Mouse (Mus musculus) erythroid progenitor cell, adult 5-6 weeks (primary cell): ENCODE data around the gene Trpm6. TPM values are rescaled to one million over a fixed set of nuclear protein-coding genes. Genes with fewer than 3 reads are reported as not detected.

Experiments used
- ATAC-seq: replicated peaks from 2 replicates; pipeline ENCODE4 v1.8.0; 2016; ENCODE audit warnings: moderate number of reproducible peaks, mild to moderate bottlenecking, moderate TSS enrichment, inconsistent platforms; ENCODE audit not compliant: poor library complexity, low FRiP score, severe bottlenecking
- total RNA-seq, 2 experiments: library from RNA; stranded (forward) in 1 of 2; stranded (reverse) in 1 of 2; fragments of 150-400 nt in 1 of 2; fragments of 186-747, 209-891 nt in 1 of 2; gene quantifications; 2 replicates each; pipeline versions ENCODE4 v1.2.3 to v1.2.4; 2015 to 2017; ENCODE audit warnings: low replicate concordance in 2 of 2

The Trpm6 gene
- total RNA-seq, 2 experiments from 2014 or later: not detected

GRCm38 (mm10) chr19:18758916-18759315, 9.1 kb downstream of the Trpm6 start:
- no peak for ATAC-seq

- ATAC-seq: no peak
These were observed 16.6 kb downstream of the Trpm6 start for GRCm38 (mm10) chr19:18766399-18766798.

GRCm38 (mm10) chr19:18771048-18771447, 21.3 kb downstream of the Trpm6 start:
- no peak for ATAC-seq

- ATAC-seq: no peak
These were observed 21.8 kb downstream of the Trpm6 start for GRCm38 (mm10) chr19:18771561-18771960.

GRCm38 (mm10) chr19:18772888-18773488, 23.2 kb downstream of the Trpm6 start:
- no peak for ATAC-seq

- ATAC-seq: no peak
These were observed 24.3 kb downstream of the Trpm6 start for GRCm38 (mm10) chr19:18774085-18774484.

GRCm38 (mm10) chr19:18799646-18800045, 49.9 kb downstream of the Trpm6 start:
- no peak for ATAC-seq

- no peak for ATAC-seq
These were observed 61.5 kb downstream of the Trpm6 start for GRCm38 (mm10) chr19:18811264-18811663.

GRCm38 (mm10) chr19:18815170-18815569, 65.4 kb downstream of the Trpm6 start:
- ATAC-seq: no peak

GRCm38 (mm10) chr19:18817425-18817824, 67.6 kb downstream of the Trpm6 start:
- no peak for ATAC-seq

- no peak for ATAC-seq
These were observed 78.8 kb downstream of the Trpm6 start for GRCm38 (mm10) chr19:18828601-18829000.

- ATAC-seq: no peak
These were observed 81.4 kb downstream of the Trpm6 start for GRCm38 (mm10) chr19:18831196-18831595.

- ATAC-seq: peak; percentile 61; the same call in 1 of the 2 replicates
These were observed 85.2 kb downstream of the Trpm6 start for GRCm38 (mm10) chr19:18834971-18835370.

GRCm38 (mm10) chr19:18841789-18842562, 92.2 kb downstream of the Trpm6 start:
- no peak for ATAC-seq

GRCm38 (mm10) chr19:18842626-18843025, 92.8 kb downstream of the Trpm6 start:
- ATAC-seq: no peak

- no peak for ATAC-seq
These were observed 96.6 kb downstream of the Trpm6 start for GRCm38 (mm10) chr19:18846336-18846735.

- ATAC-seq: no peak
These were observed 118.5 kb downstream of the Trpm6 start for GRCm38 (mm10) chr19:18868311-18868710.

- ATAC-seq: no peak
These were observed 123.2 kb downstream of the Trpm6 start for GRCm38 (mm10) chr19:18872792-18873569.

- ATAC-seq: no peak
These were observed 124.2 kb downstream of the Trpm6 start for GRCm38 (mm10) chr19:18873709-18874644.

- ATAC-seq: no peak
These were observed 129.5 kb downstream of the Trpm6 start for GRCm38 (mm10) chr19:18879264-18879663.
